Mouse (Mus musculus) liver, embryonic 14.5 days (tissue): ENCODE data around the gene D930048N14Rik. TPM values are rescaled to one million over a fixed set of nuclear protein-coding genes. Genes with fewer than 3 reads are reported as not detected.

ENCODE experiments used
- ATAC-seq: fragments of 200-750 bp; cut with Nextera tagmentation; 2 replicates; pipeline ENCODE4 v1.8.0; 2017; ENCODE audit warnings: moderate number of reproducible peaks, mild to moderate bottlenecking, moderate library complexity; ENCODE audit not compliant: insufficient read depth
- DNase-seq, 3 experiments: peaks; one replicate each; pipeline ENCODE4 v3.0.0-alpha.2; 2012 to 2013; ENCODE audit warnings: low read depth in 3 of 3, low spot score in 3 of 3
- H3K27ac ChIP-seq: fragments of 300-500 bp; sonication (generic); 2 replicates; pipeline ENCODE4 v1.5.1; 2014; ENCODE audit warnings: moderate library complexity, mild to moderate bottlenecking, control low read depth, inconsistent platforms
- H3K27me3 ChIP-seq: fragments of 300-500 bp; sonication (generic); 2 replicates; pipeline ENCODE4 v1.6.1; 2014; ENCODE audit warnings: mild to moderate bottlenecking, low read length, moderate library complexity; ENCODE audit not compliant: control insufficient read depth, insufficient read depth
- H3K36me3 ChIP-seq: fragments of 300-500 bp; sonication (generic); replicated peaks from 2 replicates; pipeline ENCODE4 v1.6.1; 2014; ENCODE audit warnings: low read depth; ENCODE audit not compliant: control insufficient read depth, insufficient read depth
- H3K4me1 ChIP-seq, 2 experiments: fragments of 200-500 bp in 1 of 2; fragments of 300-500 bp in 1 of 2; sonication (generic) in 1 of 2; replicated peaks; 2 replicates each; pipeline ENCODE4 v1.6.1; 2012 to 2014; ENCODE audit warnings: antibody characterized with exemption in 1 of 2, inconsistent platforms in 1 of 2, low read length in 1 of 2; ENCODE audit not compliant: control insufficient read depth in 2 of 2, insufficient read depth in 2 of 2
- H3K4me2 ChIP-seq: fragments of 300-500 bp; sonication (generic); 2 replicates; pipeline ENCODE4 v1.6.1; 2014; ENCODE audit warnings: low read depth, mild to moderate bottlenecking, control low read depth, moderate library complexity
- H3K4me3 ChIP-seq, 2 experiments: fragments of 200-500 bp in 1 of 2; fragments of 300-500 bp in 1 of 2; sonication (generic) in 1 of 2; 2 replicates each; pipeline ENCODE4 v1.5.1; 2012 to 2014; ENCODE audit warnings: low read depth in 2 of 2, low read length in 2 of 2, mild to moderate bottlenecking in 2 of 2, control low read depth in 1 of 2, inconsistent platforms in 1 of 2, moderate library complexity in 1 of 2; ENCODE audit not compliant: insufficient read depth in 1 of 2
- H3K9ac ChIP-seq: fragments of 300-500 bp; sonication (generic); replicated peaks from 2 replicates; pipeline ENCODE4 v1.6.1; 2014; ENCODE audit warnings: mild to moderate bottlenecking, control low read depth, moderate library complexity
- H3K9me3 ChIP-seq: fragments of 300-500 bp; sonication (generic); 2 replicates; pipeline ENCODE4 v1.6.1; 2016; ENCODE audit warnings: low read length, mixed read lengths; ENCODE audit not compliant: control insufficient read depth
- CTCF ChIP-seq: IDR thresholded peaks from 2 replicates; pipeline ENCODE4 v1.5.1; 2016; ENCODE audit warnings: antibody characterized with exemption, low read depth, control low read depth
- EP300 ChIP-seq: IDR thresholded peaks from 2 replicates; pipeline ENCODE4 v1.6.1; 2016; ENCODE audit warnings: antibody characterized with exemption, low read depth
- WGBS: fragments of 180-500 bp; shearing (Covaris S2); extraction: QIAGEN DNeasy Blood & Tissue Kit; methylation state at CpG from one replicate; pipeline ENCODE4 v1.1.7; 2014; ENCODE audit not compliant: insufficient replicate concordance; 5-methylcytosine and 5-hydroxymethylcytosine counted together
- polyA plus RNA-seq, 2 experiments: library from polyadenylated mRNA; depleted of rRNA in 1 of 2; stranded (reverse) in 1 of 2; unstranded in 1 of 2; fragments of >200 nt; fragmentation: Nextera tagmentation in 1 of 2; extraction: Ambion mirVana in 1 of 2; gene quantifications; 2 replicates each; pipeline versions ENCODE4 v1.2.1 to v1.2.3; 2012 to 2014

Gene D930048N14Rik
- polyA plus RNA-seq, 2 experiments: 0.28 to 1.0 TPM

DNA sequence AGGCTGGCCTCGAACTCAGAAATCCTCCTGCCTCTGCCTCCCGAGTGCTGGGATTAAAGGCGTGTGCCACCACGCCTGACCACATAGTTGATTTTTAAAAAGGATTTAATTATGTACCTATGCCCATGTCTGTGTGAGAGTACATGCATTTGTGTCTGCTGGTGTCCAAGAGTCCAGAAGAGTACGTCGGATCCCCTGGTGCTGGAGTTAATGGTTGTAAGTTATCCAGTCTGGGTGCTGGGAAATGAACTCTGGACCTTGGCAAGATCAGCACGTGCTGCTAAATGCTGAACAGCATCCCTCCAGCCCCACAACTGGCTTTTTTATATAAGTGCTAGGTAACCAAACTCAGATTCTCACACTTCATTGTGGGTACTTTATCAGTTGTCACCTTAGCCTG lies 20.1 kb downstream of the D930048N14Rik start:
- 66% methylated on average over 6 of the region's 7 CpGs for WGBS
- no peaks in the 10 kb centered on the region for H3K27me3 ChIP-seq
- no peaks in the 10 kb centered on the region for H3K9me3 ChIP-seq
- no peaks in the 10 kb centered on the region for H3K4me1 ChIP-seq
- H3K4me3 ChIP-seq: no peak overlapping the region
- no peaks in the 10 kb centered on the region for H3K36me3 ChIP-seq
- DNase-seq (no peak), ATAC-seq (no peak)
- no peak for TF ChIP-seq CTCF
- no peak for TF ChIP-seq EP300
- no peak overlapping the region for H3K27ac ChIP-seq
- H3K4me2 ChIP-seq: no peak overlapping the region
- H3K9ac ChIP-seq: no peak overlapping the region

DNA sequence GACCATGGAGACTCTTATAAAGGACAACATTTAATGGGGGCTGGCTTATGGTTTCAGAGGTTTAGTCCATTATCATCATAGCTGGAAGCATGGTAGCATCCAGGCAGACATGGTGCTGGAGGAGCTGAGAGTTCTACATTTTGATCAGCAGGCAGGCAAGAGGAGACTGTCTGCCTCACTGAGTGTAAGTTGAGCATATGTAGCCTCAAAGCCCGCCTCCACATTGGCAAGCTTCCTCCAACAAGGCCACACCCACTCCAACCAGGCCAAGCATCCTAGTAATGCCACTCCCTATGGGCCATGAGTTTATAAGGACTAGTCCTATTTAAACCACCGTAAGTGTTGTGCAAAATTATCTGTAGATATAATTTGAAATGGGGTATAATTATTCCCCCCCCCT lies 20.6 kb downstream of the D930048N14Rik start:
- TF ChIP-seq EP300 (no peak), CTCF (no peak)
- Histone ChIP-seq H3K27ac (no peak overlapping the region), H3K4me2 (no peak overlapping the region), H3K27me3 (no peaks in the 10 kb centered on the region), H3K4me1 (no peaks in the 10 kb centered on the region), H3K9ac (no peak overlapping the region), H3K36me3 (no peaks in the 10 kb centered on the region), H3K4me3 (no peak overlapping the region), H3K9me3 (no peaks in the 10 kb centered on the region)
- WGBS: 62% methylated on average over 2 of the region's 2 CpGs
- ATAC-seq (no peak), DNase-seq (no peak)

DNA sequence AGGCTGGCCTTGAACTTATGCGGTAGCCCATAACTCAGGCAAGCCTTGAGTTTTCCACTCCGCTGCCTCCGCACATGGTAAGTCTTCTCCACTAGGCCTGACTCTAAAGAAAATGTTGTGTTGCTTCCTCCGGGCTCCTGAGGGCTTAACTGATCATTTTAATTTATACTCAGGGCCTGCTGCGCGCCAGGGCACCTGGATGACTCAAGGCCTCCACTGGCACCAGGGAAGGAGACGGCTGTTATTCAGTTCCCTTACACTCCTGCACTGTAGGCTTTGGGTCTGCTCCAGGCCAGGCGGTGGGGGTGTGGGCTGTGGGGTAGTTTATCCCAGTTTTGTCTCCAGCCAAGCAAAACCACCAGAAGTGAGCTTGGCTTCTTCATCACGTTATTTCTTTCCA lies 22.5 kb downstream of the D930048N14Rik start:
- no peak overlapping the region for H3K9ac ChIP-seq
- H3K4me3 ChIP-seq: no peak overlapping the region
- no peak overlapping the region for H3K4me2 ChIP-seq
- DNase-seq (no peak), ATAC-seq (no peak)
- no peaks in the 10 kb centered on the region for H3K4me1 ChIP-seq
- H3K27me3 ChIP-seq: no peaks in the 10 kb centered on the region
- H3K36me3 ChIP-seq: no peaks in the 10 kb centered on the region
- 77% methylated on average over 9 of the region's 9 CpGs for WGBS
- no peaks in the 10 kb centered on the region for H3K9me3 ChIP-seq
- no peak overlapping the region for H3K27ac ChIP-seq
- TF ChIP-seq EP300 (no peak), CTCF (no peak)

DNA sequence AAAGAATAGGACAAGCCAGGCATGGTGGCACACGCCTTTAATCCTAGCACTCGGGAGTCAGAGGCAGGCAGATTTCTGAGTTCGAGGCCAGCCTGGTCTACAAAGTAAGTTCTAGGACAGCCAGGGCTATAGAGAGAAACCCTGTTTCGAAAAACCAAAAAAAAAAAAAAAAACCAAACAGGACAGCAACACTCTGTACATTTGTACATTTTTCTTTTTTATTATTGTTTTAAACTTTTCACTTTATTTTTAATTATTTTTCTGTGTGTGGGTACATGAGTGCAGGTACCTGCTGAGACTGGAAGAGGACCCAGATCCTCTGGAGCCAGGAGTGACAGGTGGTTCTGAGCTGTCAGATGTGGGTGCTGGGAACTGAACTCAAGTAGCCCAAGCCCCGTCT lies 24.6 kb downstream of the D930048N14Rik start:
- Histone ChIP-seq H3K4me3 (no peak overlapping the region), H3K9me3 (no peaks in the 10 kb centered on the region), H3K27me3 (no peaks in the 10 kb centered on the region), H3K9ac (no peak overlapping the region), H3K4me2 (no peak overlapping the region), H3K4me1 (no peaks in the 10 kb centered on the region), H3K36me3 (no peaks in the 10 kb centered on the region), H3K27ac (no peak overlapping the region)
- DNase-seq (no peak), ATAC-seq (no peak)
- TF ChIP-seq EP300 (no peak), CTCF (no peak)
- 65% methylated on average over 5 of the region's 5 CpGs for WGBS

DNA sequence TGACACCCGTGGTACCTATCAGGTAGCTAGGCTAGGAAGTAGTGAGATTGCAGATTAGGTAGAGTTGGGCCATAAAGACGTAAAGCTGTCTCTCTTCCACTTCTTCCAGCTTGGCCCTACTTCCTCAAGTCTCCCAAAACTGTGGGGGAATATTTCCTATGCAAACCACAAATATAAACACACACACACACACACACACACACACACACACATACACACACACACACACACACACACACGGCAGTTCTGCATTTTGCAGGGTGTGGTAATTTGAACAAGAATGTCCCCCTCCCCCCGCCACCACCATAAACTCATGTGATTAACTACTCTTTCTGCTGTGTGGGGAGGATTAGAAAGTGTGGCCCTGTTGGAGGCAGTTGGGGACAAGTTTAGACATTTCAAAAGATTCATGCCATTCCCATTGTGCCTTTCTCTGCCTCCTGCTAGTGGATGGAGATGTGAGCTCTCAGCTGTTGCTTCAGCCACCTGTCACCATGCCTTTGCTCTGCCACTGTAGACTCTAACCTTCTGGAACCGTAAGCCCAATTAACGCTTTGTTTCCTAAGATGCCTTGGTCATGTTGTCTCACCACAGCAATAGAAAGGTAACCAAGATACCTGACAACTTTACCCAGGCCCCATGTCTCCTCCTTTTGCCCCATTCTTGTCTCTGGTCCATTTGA lies 27.1 kb downstream of the D930048N14Rik start:
- Histone ChIP-seq H3K4me1 (peaks cover 0 to 5% of the 10 kb centered on the region in 2 experiments; a peak in 1 of 4 replicates), H3K27ac (no peak overlapping the region), H3K4me2 (no peak overlapping the region), H3K4me3 (no peak overlapping the region), H3K9ac (no peak overlapping the region), H3K9me3 (no peaks in the 10 kb centered on the region), H3K27me3 (no peaks in the 10 kb centered on the region), H3K36me3 (no peaks in the 10 kb centered on the region)
- no peak for ATAC-seq
- WGBS: 33% methylated on average over 6 of the region's 6 CpGs
- DNase-seq: no peak
- TF ChIP-seq CTCF (no peak), EP300 (no peak)
